Mouse (Mus musculus): ENCODE results near the gene Pnrc2. TPM values are rescaled to one million over a fixed set of nuclear protein-coding genes. Genes with fewer than 3 reads are reported as not detected.

The Pnrc2 gene
- polyA plus RNA-seq, 1 experiment from 2014 or later, result 92.1 TPM

GRCm38 (mm10) chr4:135833301-135834123 lies 40.1 kb downstream of the Pnrc2 start:
- no peak overlapping the region for H3K4me3 ChIP-seq
- 36% methylated on average over 12 of the region's 12 CpGs for whole genome bisulfite sequencing
- H3K4me2 ChIP-seq, result no peak overlapping the region; the same call in 1 of the 2 replicates
- no peaks in the 10 kb centered on the region for H3K36me3 ChIP-seq (replicated peaks)
- H3K4me1 ChIP-seq, result peaks cover 21% of the 10 kb centered on the region
- no peak overlapping the region for H3K9ac ChIP-seq
- no peaks in the 10 kb centered on the region for H3K27me3 ChIP-seq (replicated peaks)
- peak; percentile 78 for ATAC-seq (replicated peaks)
- peak overlapping the region; percentile 82 for H3K27ac ChIP-seq
- H3K9me3 ChIP-seq, result no peaks in the 10 kb centered on the region

- H3K27ac ChIP-seq, result 0 out of 2 replicates have a peak overlapping the region, but pooled peaks have one; percentile 82
- no peaks in the 10 kb centered on the region for H3K36me3 ChIP-seq (replicated peaks)
- no peak for ATAC-seq (replicated peaks)
- no peaks in the 10 kb centered on the region for H3K27me3 ChIP-seq (replicated peaks)
- H3K4me2 ChIP-seq, result no peak overlapping the region
- H3K4me1 ChIP-seq, result peaks cover 24% of the 10 kb centered on the region
- no peak overlapping the region for H3K4me3 ChIP-seq
- H3K9me3 ChIP-seq, result no peaks in the 10 kb centered on the region
- H3K9ac ChIP-seq, result no peak overlapping the region
- WGBS, result 79% methylated on average over 11 of the region's 11 CpGs
Observed at GRCm38 (mm10) chr4:135832070-135832469, 41.6 kb downstream of the Pnrc2 start.

GRCm38 (mm10) chr4:135828491-135828890 lies 45.2 kb downstream of the Pnrc2 start:
- Histone ChIP-seq H3K4me2 (0 out of 2 replicates have a peak overlapping the region, but pooled peaks have one; percentile 28), H3K4me3 (no peak overlapping the region), H3K27ac (peak overlapping the region; percentile 61), H3K4me1 (peaks cover 16% of the 10 kb centered on the region), H3K27me3 (replicated peaks) (no peaks in the 10 kb centered on the region), H3K9ac (no peak overlapping the region), H3K9me3 (no peaks in the 10 kb centered on the region), H3K36me3 (replicated peaks) (no peaks in the 10 kb centered on the region)
- 15% methylated on average over 11 of the region's 11 CpGs for WGBS
- no peak for ATAC-seq (replicated peaks)

GRCm38 (mm10) chr4:135824254-135824653 lies 49.4 kb downstream of the Pnrc2 start:
- H3K27me3 ChIP-seq (replicated peaks), result no peaks in the 10 kb centered on the region
- H3K27ac ChIP-seq, result no peak overlapping the region
- ATAC-seq (replicated peaks), result no peak
- 44% methylated on average over 8 of the region's 8 CpGs for WGBS
- H3K4me2 ChIP-seq, result no peak overlapping the region
- no peak overlapping the region for H3K9ac ChIP-seq
- H3K4me1 ChIP-seq, result peaks cover 9% of the 10 kb centered on the region
- H3K36me3 ChIP-seq (replicated peaks), result no peaks in the 10 kb centered on the region
- no peaks in the 10 kb centered on the region for H3K9me3 ChIP-seq
- no peak overlapping the region for H3K4me3 ChIP-seq

GRCm38 (mm10) chr4:135823298-135823697 lies 50.4 kb downstream of the Pnrc2 start:
- no peak overlapping the region for H3K4me3 ChIP-seq
- H3K9me3 ChIP-seq, result no peaks in the 10 kb centered on the region
- H3K4me2 ChIP-seq, result no peak overlapping the region
- 72% methylated on average over 2 of the region's 2 CpGs for WGBS
- H3K36me3 ChIP-seq (replicated peaks), result no peaks in the 10 kb centered on the region
- H3K27ac ChIP-seq, result no peak overlapping the region
- no peak overlapping the region for H3K9ac ChIP-seq
- H3K4me1 ChIP-seq, result peaks cover under 1% of the 10 kb centered on the region
- no peak for ATAC-seq (replicated peaks)
- no peaks in the 10 kb centered on the region for H3K27me3 ChIP-seq (replicated peaks)

GRCm38 (mm10) chr4:135821772-135822171 lies 51.9 kb downstream of the Pnrc2 start:
- no peaks in the 10 kb centered on the region for H3K4me1 ChIP-seq
- H3K4me3 ChIP-seq, result no peak overlapping the region
- no peak overlapping the region for H3K9ac ChIP-seq
- H3K36me3 ChIP-seq (replicated peaks), result no peaks in the 10 kb centered on the region
- no peak overlapping the region for H3K27ac ChIP-seq
- ATAC-seq (replicated peaks), result no peak
- no peaks in the 10 kb centered on the region for H3K27me3 ChIP-seq (replicated peaks)
- WGBS, result 85% methylated on average over 4 of the region's 4 CpGs
- H3K4me2 ChIP-seq, result no peak overlapping the region
- H3K9me3 ChIP-seq, result no peaks in the 10 kb centered on the region

Other genes starting within 250 kb of the Pnrc2 start
- gene Ifnlr1, start 187.6 kb downstream of the Pnrc2 start, polyA plus RNA-seq (2015; fragmentation: Nextera tagmentation; extraction: Ambion mirVana), result 0.19 and 0.41 TPM in 2 replicates
- gene Il22ra1, start 145.7 kb downstream of the Pnrc2 start, polyA plus RNA-seq (2015; fragmentation: Nextera tagmentation; extraction: Ambion mirVana), result not detected in 2 replicates
- 0.27 and 0.70 TPM in 2 replicates for gene Myom3, start 114.1 kb downstream of the Pnrc2 start, polyA plus RNA-seq (2015; fragmentation: Nextera tagmentation; extraction: Ambion mirVana)
- 183 and 190 TPM in 2 replicates for gene Srsf10, start 18.1 kb downstream of the Pnrc2 start, polyA plus RNA-seq (2015; fragmentation: Nextera tagmentation; extraction: Ambion mirVana)
- 0.19 TPM in 1 of 2 replicates, not detected in the other for gene Cnr2, start 21.5 kb upstream of the Pnrc2 start, polyA plus RNA-seq (2015; fragmentation: Nextera tagmentation; extraction: Ambion mirVana)
- gene Fuca1, start 46.9 kb upstream of the Pnrc2 start, polyA plus RNA-seq (2015; fragmentation: Nextera tagmentation; extraction: Ambion mirVana), result 63.2 and 68.3 TPM in 2 replicates
- gene Hmgcl, start 72.6 kb upstream of the Pnrc2 start, polyA plus RNA-seq (2015; fragmentation: Nextera tagmentation; extraction: Ambion mirVana), result 57.0 and 63.4 TPM in 2 replicates
- 41.6 and 44.2 TPM in 2 replicates for gene Gale, start 89.9 kb upstream of the Pnrc2 start, polyA plus RNA-seq (2015; fragmentation: Nextera tagmentation; extraction: Ambion mirVana)
- gene Lypla2, start 98.8 kb upstream of the Pnrc2 start, polyA plus RNA-seq (2015; fragmentation: Nextera tagmentation; extraction: Ambion mirVana), result 228 and 233 TPM in 2 replicates
- 62.8 and 64.6 TPM in 2 replicates for gene Pithd1, start 113.4 kb upstream of the Pnrc2 start, polyA plus RNA-seq (2015; fragmentation: Nextera tagmentation; extraction: Ambion mirVana)
- 27.5 TPM in 2 replicates for gene Eloa, start 147.9 kb upstream of the Pnrc2 start, polyA plus RNA-seq (2015; fragmentation: Nextera tagmentation; extraction: Ambion mirVana)
- 262 and 276 TPM in 2 replicates for gene Rpl11, start 179.6 kb upstream of the Pnrc2 start, polyA plus RNA-seq (2015; fragmentation: Nextera tagmentation; extraction: Ambion mirVana)

Data from midbrain, embryonic 15.5 days (tissue).